Mouse (Mus musculus) thymus, postnatal 4 days (tissue): ENCODE data around the gene Pon3.

Source experiments
- DNase-seq: peaks from one replicate; pipeline ENCODE4 v3.0.0; 2021

Pon3 gene

GRCm38 (mm10) chr6:5255722-5256451 is at the start of gene Pon3:
Gene Pon3, minus strand, starts transcription at chr6:5256286.
- DNase-seq: peak; percentile 47

GRCm38 (mm10) chr6:5304956-5305355 is 48.9 kb upstream of the Pon3 start:
- no peak for DNase-seq

- DNase-seq: no peak
Measured at GRCm38 (mm10) chr6:5300629-5301028, 44.5 kb upstream of the Pon3 start.

GRCm38 (mm10) chr6:5299561-5299960 is 43.5 kb upstream of the Pon3 start:
- no peak for DNase-seq

GRCm38 (mm10) chr6:5298092-5298554 is 42.0 kb upstream of the Pon3 start, which contains the start of gene Pon2:
Gene Pon2, minus strand, starts transcription at chr6:5298455.
- peak; percentile 89 for DNase-seq

- peak; percentile 57 for DNase-seq
Measured at GRCm38 (mm10) chr6:5297321-5298091, 41.4 kb upstream of the Pon3 start.

GRCm38 (mm10) chr6:5296067-5296466 is 40.0 kb upstream of the Pon3 start:
- no peak for DNase-seq

GRCm38 (mm10) chr6:5294659-5295449 is 38.8 kb upstream of the Pon3 start:
- no peak for DNase-seq

- DNase-seq: no peak
Measured at GRCm38 (mm10) chr6:5292841-5293240, 36.8 kb upstream of the Pon3 start.

GRCm38 (mm10) chr6:5291450-5291849 is 35.4 kb upstream of the Pon3 start:
- no peak for DNase-seq

- no peak for DNase-seq
Measured at GRCm38 (mm10) chr6:5287919-5288318, 31.8 kb upstream of the Pon3 start.

GRCm38 (mm10) chr6:5287392-5287791 is 31.3 kb upstream of the Pon3 start:
- no peak for DNase-seq

GRCm38 (mm10) chr6:5282418-5282817 is 26.3 kb upstream of the Pon3 start:
- no peak for DNase-seq

GRCm38 (mm10) chr6:5280576-5281305 is 24.7 kb upstream of the Pon3 start:
- no peak for DNase-seq

GRCm38 (mm10) chr6:5277972-5278371 is 21.9 kb upstream of the Pon3 start:
- no peak for DNase-seq

GRCm38 (mm10) chr6:5269641-5270040 is 13.6 kb upstream of the Pon3 start:
- no peak for DNase-seq

- no peak for DNase-seq
Measured at GRCm38 (mm10) chr6:5264793-5265192, 8.7 kb upstream of the Pon3 start.

- no peak for DNase-seq
Measured at GRCm38 (mm10) chr6:5263250-5263999, 7.3 kb upstream of the Pon3 start.

- no peak for DNase-seq
Measured at GRCm38 (mm10) chr6:5262322-5263249, 6.5 kb upstream of the Pon3 start.

GRCm38 (mm10) chr6:5255291-5255690 is 795 bp downstream of the Pon3 start:
- DNase-seq: no peak

- no peak for DNase-seq
Measured at GRCm38 (mm10) chr6:5254869-5255268, 1.2 kb downstream of the Pon3 start.
